Mouse (Mus musculus) embryonic facial prominence, embryonic 11.5 days (tissue): ENCODE measurements around the gene Zfp422. TPM values are rescaled to one million over a fixed set of nuclear protein-coding genes. Genes with fewer than 3 reads are reported as not detected.
A peak's percentile ranks its signal among the peaks of the same experiment; 100 is the strongest.

ENCODE experiments used
- ATAC-seq: fragments of 200-750 bp; cut with Nextera tagmentation; replicated peaks from 2 replicates; pipeline ENCODE4 v1.8.0; 2017; ENCODE audit warnings: low read depth; ENCODE audit not compliant: insufficient number of reproducible peaks, low FRiP score, low TSS enrichment
- DNase-seq: peaks from one replicate; pipeline ENCODE4 v3.0.0-alpha.2; 2015; ENCODE audit warnings: low spot score
- H3K27ac ChIP-seq: fragments of 300-500 bp; sonication (generic); replicated peaks from 2 replicates; pipeline ENCODE4 v1.5.1; 2014; ENCODE audit warnings: mild to moderate bottlenecking, low read depth, low read length, control low read depth
- H3K27me3 ChIP-seq: fragments of 300-500 bp; sonication (generic); 2 replicates; pipeline ENCODE4 v1.6.1; 2014; ENCODE audit warnings: mild to moderate bottlenecking, low read length, moderate library complexity, mixed read lengths; ENCODE audit not compliant: control insufficient read depth, insufficient read depth
- H3K36me3 ChIP-seq: fragments of 300-500 bp; sonication (generic); replicated peaks from 2 replicates; pipeline ENCODE4 v1.6.1; 2014; ENCODE audit warnings: low read depth, mild to moderate bottlenecking, low read length, moderate library complexity, mixed read lengths; ENCODE audit not compliant: control insufficient read depth, insufficient read depth
- H3K4me1 ChIP-seq: fragments of 300-500 bp; sonication (generic); 2 replicates; pipeline ENCODE4 v1.6.1; 2014; ENCODE audit warnings: low read length, mixed read lengths; ENCODE audit not compliant: control insufficient read depth, insufficient read depth
- H3K4me2 ChIP-seq: fragments of 300-500 bp; sonication (generic); 2 replicates; pipeline ENCODE4 v1.6.1; 2014; ENCODE audit warnings: low read depth, mild to moderate bottlenecking, control low read depth, low read length, moderate library complexity
- H3K4me3 ChIP-seq: fragments of 300-500 bp; sonication (generic); 2 replicates; pipeline ENCODE4 v1.5.1; 2014; ENCODE audit warnings: low read depth, low read length, control low read depth
- H3K9ac ChIP-seq: fragments of 300-500 bp; sonication (generic); replicated peaks from 2 replicates; pipeline ENCODE4 v1.6.1; 2014; ENCODE audit warnings: mild to moderate bottlenecking, control low read depth, low read length
- H3K9me3 ChIP-seq: fragments of 300-500 bp; sonication (generic); replicated peaks from 2 replicates; pipeline ENCODE4 v1.6.1; 2016; ENCODE audit warnings: mild to moderate bottlenecking, low read length, inconsistent platforms, mixed read lengths; ENCODE audit not compliant: control insufficient read depth
- WGBS: fragments of 180-500 bp; shearing (Covaris S2); extraction: QIAGEN DNeasy Blood & Tissue Kit; methylation state at CpG from one replicate; pipeline ENCODE4 v1.1.7; 2014; 5-methylcytosine and 5-hydroxymethylcytosine counted together
- polyA plus RNA-seq: library from polyadenylated mRNA; unstranded; fragments of >200 nt; fragmentation: Nextera tagmentation; extraction: Ambion mirVana; gene quantifications from 2 replicates; pipeline ENCODE4 v1.2.1, GENCODE M21; 2014

The Zfp422 gene
- polyA plus RNA-seq, result 332 and 353 TPM in 2 replicates

DNA sequence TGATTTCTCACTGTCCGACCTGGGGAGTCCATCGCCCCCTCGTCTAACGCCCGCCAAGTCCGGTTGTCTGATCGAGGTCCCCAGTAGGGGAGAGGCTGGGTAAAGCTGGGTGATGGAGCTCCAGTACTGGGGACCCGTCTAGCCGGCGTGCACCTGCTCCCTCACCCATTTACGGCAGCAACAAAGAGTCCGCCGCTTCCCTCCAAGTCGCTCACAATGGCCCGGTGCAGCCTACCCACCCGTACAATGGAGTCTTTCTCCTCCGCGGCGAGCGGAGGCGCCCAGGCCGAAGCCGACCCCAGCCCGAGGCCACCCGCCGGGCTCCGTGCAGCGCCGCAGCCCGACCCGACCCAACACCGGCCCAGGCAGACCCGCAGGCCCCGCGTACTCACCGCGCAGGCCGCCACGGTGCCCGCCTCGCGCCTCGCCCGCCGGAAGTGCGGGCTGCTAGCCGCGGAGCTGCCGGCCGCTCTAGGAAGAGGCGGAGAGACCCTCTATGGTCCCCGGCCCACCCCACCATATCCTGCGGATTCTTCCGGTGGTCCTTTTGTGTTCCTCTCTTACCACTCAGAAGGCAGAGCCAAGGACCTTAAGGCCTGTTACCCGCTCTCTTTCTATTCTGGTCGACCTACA, at the start of gene Zfp422:
Zfp422 (minus strand) TSS at position 461 of the 633 bp plus-strand sequence.
- peak; percentile 92 for ATAC-seq

DNA sequence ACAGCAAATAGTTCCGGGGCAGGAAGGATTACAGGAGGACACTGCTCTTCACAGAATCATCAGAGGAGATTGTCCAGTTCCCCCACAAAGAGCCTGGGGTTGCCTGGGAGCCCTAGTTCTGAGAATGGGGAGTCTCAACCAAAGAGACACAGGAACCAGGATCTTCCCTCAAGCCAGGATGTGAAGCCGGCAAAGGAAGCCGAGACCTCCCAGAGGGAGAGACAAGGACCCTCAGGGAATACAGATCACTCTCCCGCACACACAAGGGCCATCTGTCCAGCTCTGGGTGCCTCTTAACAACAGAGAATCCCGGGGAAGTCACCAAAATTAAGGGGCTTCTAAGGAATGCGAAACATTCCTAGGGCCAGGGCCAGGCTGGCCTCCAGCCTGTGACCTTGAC, 48.5 kb upstream of the Zfp422 start:
- H3K27ac ChIP-seq, result no peak overlapping the region
- H3K4me3 ChIP-seq, result no peak overlapping the region
- no peaks in the 10 kb centered on the region for H3K4me1 ChIP-seq
- DNase-seq, result no peak
- no peak overlapping the region for H3K9ac ChIP-seq
- no peaks in the 10 kb centered on the region for H3K9me3 ChIP-seq
- H3K27me3 ChIP-seq, result no peaks in the 10 kb centered on the region
- no peaks in the 10 kb centered on the region for H3K36me3 ChIP-seq
- WGBS, result 30% methylated on average over 6 of the region's 6 CpGs
- no peak overlapping the region for H3K4me2 ChIP-seq
- ATAC-seq, result no peak

More for the DNA sequence above, at the start of gene Zfp422:
- H3K27ac ChIP-seq, result peak within 1 kb of the TSS; percentile 82
- peak within 1 kb of the TSS; percentile 98 for H3K9ac ChIP-seq
- under 1% methylated on average over 30 of the region's 56 CpGs for WGBS
- H3K9me3 ChIP-seq, result no peaks in the 10 kb centered on the region
- no peaks in the 10 kb centered on the region for H3K27me3 ChIP-seq
- H3K36me3 ChIP-seq, result no peaks in the 10 kb centered on the region; the same call in 1 of the 2 replicates
- H3K4me3 ChIP-seq, result peak within 1 kb of the TSS; percentile 82
- no peaks in the 10 kb centered on the region for H3K4me1 ChIP-seq
- H3K4me2 ChIP-seq, result peak within 1 kb of the TSS; percentile 57
- DNase-seq, result peak; percentile 89

DNA sequence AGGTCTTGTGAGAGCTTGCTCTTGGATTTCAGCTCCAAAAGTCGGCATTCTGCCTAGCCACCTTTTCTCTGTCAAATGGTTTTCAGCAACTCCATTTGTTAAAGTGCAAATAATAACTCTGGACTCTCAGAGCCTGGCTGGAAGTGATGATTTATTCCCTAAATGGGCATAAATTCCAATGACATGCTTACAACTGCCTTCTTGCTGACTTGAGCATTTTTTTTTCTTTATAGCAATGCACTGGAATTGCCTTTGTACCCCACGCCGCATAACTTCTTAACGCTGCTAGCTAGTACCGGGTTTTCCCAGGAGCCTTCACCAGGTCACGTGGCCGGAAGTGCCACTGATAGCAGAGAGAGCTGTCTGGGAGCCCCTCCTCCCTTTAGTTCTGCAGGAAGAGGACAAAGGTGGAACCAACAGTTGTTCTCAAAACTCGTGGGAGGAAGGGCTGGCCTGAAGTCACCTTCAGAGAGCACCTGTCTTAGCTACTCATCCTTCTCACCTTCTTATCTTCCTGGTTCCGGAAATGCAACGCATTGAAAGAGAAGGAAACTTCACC, 47.6 kb upstream of the Zfp422 start:
- no peak overlapping the region for H3K4me2 ChIP-seq
- H3K9me3 ChIP-seq, result no peaks in the 10 kb centered on the region
- H3K36me3 ChIP-seq, result no peaks in the 10 kb centered on the region
- H3K9ac ChIP-seq, result no peak overlapping the region
- ATAC-seq (no peak), DNase-seq (no peak)
- H3K4me3 ChIP-seq, result no peak overlapping the region
- H3K27me3 ChIP-seq, result no peaks in the 10 kb centered on the region
- H3K27ac ChIP-seq, result no peak overlapping the region
- H3K4me1 ChIP-seq, result no peaks in the 10 kb centered on the region
- 79% methylated on average over 10 of the region's 10 CpGs for WGBS

- DNase-seq (no peak), ATAC-seq (no peak)
- Histone ChIP-seq H3K9ac (peak overlapping the region; percentile 56), H3K27me3 (no peaks in the 10 kb centered on the region), H3K4me1 (no peaks in the 10 kb centered on the region; the same call in 1 of the 2 replicates), H3K4me2 (peak overlapping the region; percentile 95), H3K4me3 (peak overlapping the region; percentile 55), H3K9me3 (no peaks in the 10 kb centered on the region), H3K36me3 (no peaks in the 10 kb centered on the region), H3K27ac (no peak overlapping the region)
- 21% methylated on average over 16 of the region's 16 CpGs for WGBS
Observed at GRCm38 (mm10) chr6:116674283-116674886, 45.6 kb upstream of the Zfp422 start.

GRCm38 (mm10) chr6:116673471-116674282, 44.9 kb upstream of the Zfp422 start, which contains the start of gene Rassf4:
Rassf4 (minus strand) TSS chr6:116673952.
- no peak within 1 kb of the TSS for H3K27ac ChIP-seq
- peak; percentile 89 for ATAC-seq

GRCm38 (mm10) chr6:116672349-116672748, 43.5 kb upstream of the Zfp422 start:
- no peak overlapping the region for H3K4me2 ChIP-seq
- no peak for DNase-seq
- no peaks in the 10 kb centered on the region for H3K36me3 ChIP-seq
- H3K4me3 ChIP-seq, result no peak overlapping the region
- no peaks in the 10 kb centered on the region for H3K27me3 ChIP-seq
- WGBS, result 63% methylated on average over 5 of the region's 5 CpGs
- no peaks in the 10 kb centered on the region; the same call in 1 of the 2 replicates for H3K4me1 ChIP-seq
- no peak for ATAC-seq
- H3K9ac ChIP-seq, result no peak overlapping the region
- H3K9me3 ChIP-seq, result no peaks in the 10 kb centered on the region
- H3K27ac ChIP-seq, result no peak overlapping the region

More at GRCm38 (mm10) chr6:116673471-116674282, 44.9 kb upstream of the Zfp422 start, which contains the start of gene Rassf4:
- DNase-seq, result peak; percentile 91
- Histone ChIP-seq H3K4me1 (no peaks in the 10 kb centered on the region; the same call in 1 of the 2 replicates), H3K27me3 (no peaks in the 10 kb centered on the region), H3K9ac (peak within 1 kb of the TSS; percentile 56), H3K4me2 (peak within 1 kb of the TSS; percentile 95), H3K36me3 (no peaks in the 10 kb centered on the region), H3K9me3 (no peaks in the 10 kb centered on the region), H3K4me3 (peak within 1 kb of the TSS; percentile 55)
- under 1% methylated on average over 44 of the region's 44 CpGs for WGBS

DNA sequence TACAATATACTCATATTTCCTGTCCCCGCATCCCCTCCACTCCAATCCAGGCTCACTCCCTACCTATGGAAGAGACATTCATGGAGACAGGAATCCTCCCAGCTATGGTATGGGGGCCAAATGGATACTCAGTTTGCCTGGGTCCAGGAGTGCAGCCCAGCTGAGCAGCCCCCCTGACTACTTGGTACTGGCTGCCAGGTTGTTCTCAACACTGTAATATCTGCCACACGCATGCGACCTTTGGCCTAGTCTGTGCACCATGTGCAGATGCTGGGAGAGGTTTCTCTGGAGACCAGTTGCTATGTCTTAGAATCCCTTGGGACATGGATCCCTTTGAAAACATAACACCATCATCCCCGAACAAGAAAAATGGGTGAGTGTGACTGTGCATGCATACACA, 43.0 kb upstream of the Zfp422 start:
- H3K4me3 ChIP-seq, result no peak overlapping the region
- H3K27me3 ChIP-seq, result no peaks in the 10 kb centered on the region
- H3K9me3 ChIP-seq, result no peaks in the 10 kb centered on the region
- no peak overlapping the region for H3K27ac ChIP-seq
- DNase-seq (no peak), ATAC-seq (no peak)
- no peak overlapping the region; the same call in 1 of the 2 replicates for H3K4me2 ChIP-seq
- H3K9ac ChIP-seq, result no peak overlapping the region
- no peaks in the 10 kb centered on the region for H3K36me3 ChIP-seq
- 81% methylated on average over 4 of the region's 4 CpGs for whole genome bisulfite sequencing
- H3K4me1 ChIP-seq, result no peaks in the 10 kb centered on the region; the same call in 1 of the 2 replicates
